Mouse (Mus musculus) megakaryocyte, embryonic 14.5 days (primary cell): Measurements from ENCODE around the gene Tenm3. TPM values are rescaled to one million over a fixed set of nuclear protein-coding genes. Genes with fewer than 3 reads are reported as not detected.

ENCODE experiments used
- H3K27me3 ChIP-seq: replicated peaks from 2 replicates; pipeline ENCODE3; 2012; ENCODE audit warnings: inconsistent platforms
- H3K36me3 ChIP-seq: replicated peaks from 2 replicates; pipeline ENCODE3; 2012; ENCODE audit warnings: low read length, inconsistent platforms, mixed read lengths
- H3K4me1 ChIP-seq: 2 replicates; pipeline ENCODE4 v1.6.1; 2012; ENCODE audit warnings: inconsistent platforms
- H3K4me3 ChIP-seq: replicated peaks from 2 replicates; pipeline ENCODE3; 2012; ENCODE audit warnings: moderate library complexity, mild to moderate bottlenecking, inconsistent platforms
- H3K9me3 ChIP-seq: 2 replicates; pipeline ENCODE4 v1.6.1; 2012; ENCODE audit warnings: inconsistent platforms
- FLI1 ChIP-seq: IDR thresholded peaks from 2 replicates; pipeline ENCODE4 v1.6.1; 2012; ENCODE audit warnings: low read length, inconsistent platforms, mixed read lengths
- GATA1 ChIP-seq: IDR thresholded peaks from 3 replicates; pipeline ENCODE4 v1.6.1; 2012; ENCODE audit warnings: mixed read lengths, low read length, inconsistent platforms, borderline replicate concordance
- polyA plus RNA-seq: library from polyadenylated mRNA; stranded (reverse); fragments of >175 nt; gene quantifications from 2 replicates; pipeline ENCODE4 v1.2.3, GENCODE M21; 2012; ENCODE audit warnings: low replicate concordance; ENCODE audit not compliant: insufficient read depth

The Tenm3 gene
- polyA plus RNA-seq, 1 experiment, result 0.39 TPM

DNA sequence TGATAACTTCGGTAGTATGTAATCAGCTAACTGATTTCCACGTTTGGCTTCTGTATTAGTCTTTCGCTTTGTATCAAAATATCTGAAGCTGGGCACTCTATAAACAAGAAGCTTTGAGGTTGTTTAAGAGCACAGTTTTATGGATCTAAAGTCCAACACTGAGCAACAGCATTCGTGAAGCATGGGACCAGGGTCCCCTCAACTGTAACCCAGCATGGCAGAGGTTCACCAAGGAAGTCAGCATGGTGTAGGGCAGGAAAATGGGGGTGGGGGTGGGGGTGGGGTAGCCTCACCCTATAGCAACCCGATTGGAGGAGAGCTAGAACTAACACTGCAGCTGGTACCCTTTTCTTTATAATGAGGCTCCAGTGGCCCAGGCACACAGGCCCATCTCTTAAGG lies 206.8 kb downstream of the Tenm3 start:
- Histone ChIP-seq H3K4me3 (no peak overlapping the region), H3K36me3 (no peaks in the 10 kb centered on the region), H3K9me3 (peaks cover 43% of the 10 kb centered on the region), H3K4me1 (no peaks in the 10 kb centered on the region), H3K27me3 (no peaks in the 10 kb centered on the region)
- TF ChIP-seq GATA1, result no peak
- TF ChIP-seq FLI1, result no peak

DNA sequence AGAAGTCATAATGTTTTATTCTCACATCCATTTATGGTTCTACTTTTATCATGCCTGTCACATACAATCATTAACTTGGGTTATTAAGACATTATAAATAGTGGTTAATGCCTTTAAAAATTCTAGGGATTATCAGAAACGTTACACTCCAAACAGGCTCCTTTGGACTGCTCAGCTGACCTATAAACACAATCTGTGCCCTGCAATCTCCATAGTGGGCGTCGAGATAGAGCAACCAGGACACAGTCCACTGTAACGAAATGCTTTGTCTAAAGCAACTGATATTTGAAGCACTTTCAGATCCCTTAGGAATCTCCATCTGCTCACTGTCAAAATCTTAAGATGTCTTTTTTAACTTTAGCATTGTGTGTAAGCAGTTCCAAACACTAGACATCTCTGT lies 207.9 kb downstream of the Tenm3 start:
- Histone ChIP-seq H3K9me3 (peaks cover 43% of the 10 kb centered on the region), H3K4me3 (no peak overlapping the region), H3K4me1 (no peaks in the 10 kb centered on the region), H3K36me3 (no peaks in the 10 kb centered on the region), H3K27me3 (no peaks in the 10 kb centered on the region)
- TF ChIP-seq FLI1, result no peak
- TF ChIP-seq GATA1, result no peak

GRCm38 (mm10) chr8:48633426-48633825 lies 210.3 kb downstream of the Tenm3 start:
- no peak for TF ChIP-seq GATA1
- TF ChIP-seq FLI1, result no peak
- H3K27me3 ChIP-seq, result no peaks in the 10 kb centered on the region
- peaks cover 48% of the 10 kb centered on the region for H3K9me3 ChIP-seq
- H3K4me3 ChIP-seq, result no peak overlapping the region
- H3K36me3 ChIP-seq, result no peaks in the 10 kb centered on the region
- no peaks in the 10 kb centered on the region for H3K4me1 ChIP-seq

DNA sequence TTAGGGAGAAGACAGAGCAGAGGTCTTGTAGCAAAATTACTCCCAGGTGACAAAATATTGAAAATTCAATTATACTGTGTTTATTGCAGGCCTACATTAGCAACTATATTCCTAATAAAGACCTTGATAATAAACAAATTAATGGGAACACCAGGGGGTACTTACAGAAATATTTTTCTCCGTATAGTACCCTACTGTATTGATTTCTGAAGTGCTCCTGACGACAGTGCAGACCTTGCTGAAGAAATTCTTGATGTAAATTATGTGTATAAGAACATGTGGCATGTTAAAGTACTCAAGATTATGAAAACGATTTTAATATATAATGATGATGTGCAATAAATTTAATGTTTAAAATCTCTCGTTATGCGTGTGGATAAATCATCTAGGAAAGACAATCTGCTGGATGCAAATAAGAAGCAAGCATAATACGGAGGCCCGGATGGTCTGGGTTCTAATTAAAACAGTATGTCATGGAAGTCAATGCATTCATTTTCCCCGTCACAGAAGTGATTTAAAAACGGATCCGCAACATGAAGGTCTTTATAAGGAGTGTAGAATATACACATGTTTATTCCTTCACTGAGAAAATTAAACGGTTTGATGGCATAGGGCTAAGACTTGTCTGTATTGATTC lies 221.1 kb downstream of the Tenm3 start:
- Histone ChIP-seq H3K27me3 (no peaks in the 10 kb centered on the region), H3K4me3 (no peak overlapping the region), H3K9me3 (peaks cover 23% of the 10 kb centered on the region), H3K36me3 (no peaks in the 10 kb centered on the region), H3K4me1 (no peaks in the 10 kb centered on the region)
- no peak for TF ChIP-seq FLI1
- TF ChIP-seq GATA1, result no peak

- Histone ChIP-seq H3K27me3 (no peaks in the 10 kb centered on the region), H3K36me3 (no peaks in the 10 kb centered on the region), H3K9me3 (peaks cover 44% of the 10 kb centered on the region), H3K4me1 (no peaks in the 10 kb centered on the region), H3K4me3 (no peak overlapping the region)
- TF ChIP-seq GATA1 (no peak), FLI1 (no peak)
Measured at GRCm38 (mm10) chr8:48615088-48615487, 228.7 kb downstream of the Tenm3 start.

GRCm38 (mm10) chr8:48611934-48612512 lies 231.7 kb downstream of the Tenm3 start:
- peaks cover 46% of the 10 kb centered on the region for H3K9me3 ChIP-seq

GRCm38 (mm10) chr8:48611126-48611525 lies 232.6 kb downstream of the Tenm3 start:
- Histone ChIP-seq H3K36me3 (no peaks in the 10 kb centered on the region), H3K4me1 (no peaks in the 10 kb centered on the region), H3K9me3 (peaks cover 46% of the 10 kb centered on the region), H3K4me3 (no peak overlapping the region), H3K27me3 (no peaks in the 10 kb centered on the region)
- TF ChIP-seq FLI1 (no peak), GATA1 (no peak)

More at GRCm38 (mm10) chr8:48611934-48612512, 231.7 kb downstream of the Tenm3 start:
- no peak for TF ChIP-seq GATA1
- TF ChIP-seq FLI1, result no peak
- no peaks in the 10 kb centered on the region for H3K27me3 ChIP-seq
- no peak overlapping the region for H3K4me3 ChIP-seq
- H3K36me3 ChIP-seq, result no peaks in the 10 kb centered on the region
- no peaks in the 10 kb centered on the region for H3K4me1 ChIP-seq

GRCm38 (mm10) chr8:48610316-48610715 lies 233.4 kb downstream of the Tenm3 start:
- Histone ChIP-seq H3K9me3 (peaks cover 46% of the 10 kb centered on the region), H3K36me3 (no peaks in the 10 kb centered on the region), H3K4me1 (no peaks in the 10 kb centered on the region), H3K27me3 (no peaks in the 10 kb centered on the region), H3K4me3 (peak overlapping the region; percentile 47)
- TF ChIP-seq FLI1 (no peak), GATA1 (no peak)

DNA sequence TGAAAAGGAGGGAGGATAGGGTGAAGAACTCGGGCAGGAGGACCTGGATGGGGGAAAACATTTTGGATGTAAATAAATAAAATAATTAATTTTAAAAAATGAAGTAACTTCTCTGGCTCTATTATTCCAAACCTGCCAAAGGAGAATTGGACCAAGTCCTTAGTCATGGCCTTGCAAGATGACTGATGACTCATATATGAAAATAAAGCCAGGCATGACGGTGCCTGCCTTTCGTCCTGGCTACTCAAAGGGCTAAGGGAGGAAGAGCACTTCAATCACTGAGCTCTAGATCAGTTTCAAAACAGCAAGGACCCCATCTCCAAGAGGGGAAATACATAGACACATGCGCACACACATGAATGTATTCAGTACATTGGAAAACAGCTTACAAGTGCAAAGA lies 234.1 kb downstream of the Tenm3 start:
- Histone ChIP-seq H3K27me3 (no peaks in the 10 kb centered on the region), H3K36me3 (no peaks in the 10 kb centered on the region), H3K9me3 (peaks cover 42% of the 10 kb centered on the region), H3K4me1 (no peaks in the 10 kb centered on the region), H3K4me3 (no peak overlapping the region)
- TF ChIP-seq GATA1, result no peak
- no peak for TF ChIP-seq FLI1

- TF ChIP-seq GATA1, result no peak
- TF ChIP-seq FLI1, result no peak
- H3K9me3 ChIP-seq, result peaks cover 38% of the 10 kb centered on the region
Measured at GRCm38 (mm10) chr8:48604190-48604897, 239.4 kb downstream of the Tenm3 start.

More at GRCm38 (mm10) chr8:48604190-48604897, 239.4 kb downstream of the Tenm3 start:
- no peaks in the 10 kb centered on the region for H3K4me1 ChIP-seq
- H3K36me3 ChIP-seq, result no peaks in the 10 kb centered on the region
- H3K27me3 ChIP-seq, result no peaks in the 10 kb centered on the region
- H3K4me3 ChIP-seq, result no peak overlapping the region
